Mouse (Mus musculus) cerebellum, adult (tissue): Measurements from ENCODE around the gene Slc30a5.
A peak's percentile ranks its signal among the peaks of the same experiment; 100 is the strongest.
"Not testable (repeated sequence)": the region's sequence is repeated elsewhere in the genome, so short reads cannot be mapped to it uniquely, and the experiment has no call there.

Experiments
- ATAC-seq: cut with Nextera tagmentation; 2 replicates; pipeline ENCODE4 v1.9.2; 2017; ENCODE audit warnings: mild to moderate bottlenecking, moderate library complexity, mixed read lengths; ENCODE audit not compliant: insufficient number of reproducible peaks, low FRiP score, low TSS enrichment

The Slc30a5 gene

DNA sequence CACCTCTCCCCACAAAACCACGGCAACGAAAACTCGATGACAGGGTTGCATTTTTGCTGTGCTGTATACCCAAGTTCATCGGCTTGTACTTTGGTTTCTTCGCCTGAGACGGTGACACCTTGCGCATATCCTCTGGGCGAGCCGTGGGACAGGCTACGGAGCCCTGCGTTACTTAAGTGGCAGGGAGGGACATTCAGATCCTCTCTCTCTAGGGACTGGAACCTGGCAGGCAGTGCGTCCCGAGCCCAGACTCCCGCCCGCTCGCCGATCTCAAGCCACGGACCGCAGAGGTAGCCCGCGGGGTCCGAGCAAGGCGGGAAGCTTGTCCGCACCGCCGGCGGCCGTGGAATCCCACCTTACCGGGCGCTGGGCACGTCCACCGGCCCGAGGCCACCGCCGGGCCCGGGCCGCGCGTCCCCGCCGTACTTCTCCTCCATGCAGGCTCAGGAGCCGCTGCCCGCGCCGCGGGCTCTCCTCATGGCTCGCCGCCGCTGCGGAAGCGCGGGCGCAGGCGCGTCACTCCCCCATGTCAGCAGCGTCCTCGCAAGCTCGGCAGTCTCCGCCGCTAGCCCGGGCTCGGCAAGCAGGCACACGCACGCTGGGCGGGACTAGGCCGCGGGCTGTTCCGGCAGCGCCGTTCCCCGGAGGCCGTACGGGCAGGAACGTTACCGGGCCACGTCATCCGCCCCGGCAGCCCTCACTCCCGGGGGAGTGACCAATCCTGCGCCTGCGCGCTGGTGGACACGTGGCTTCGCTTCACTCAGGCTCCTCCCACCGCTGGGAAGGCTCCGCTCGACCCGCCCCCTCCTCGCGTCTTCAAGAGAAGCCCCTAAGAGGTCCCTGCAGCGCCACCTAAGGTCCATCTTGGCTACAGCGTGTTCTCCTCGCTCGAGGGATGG is at the start of gene Slc30a5:
TSS of gene Slc30a5 (minus strand) at position 687 of the 899 bp plus-strand sequence.
- peak; percentile 97 for ATAC-seq

DNA sequence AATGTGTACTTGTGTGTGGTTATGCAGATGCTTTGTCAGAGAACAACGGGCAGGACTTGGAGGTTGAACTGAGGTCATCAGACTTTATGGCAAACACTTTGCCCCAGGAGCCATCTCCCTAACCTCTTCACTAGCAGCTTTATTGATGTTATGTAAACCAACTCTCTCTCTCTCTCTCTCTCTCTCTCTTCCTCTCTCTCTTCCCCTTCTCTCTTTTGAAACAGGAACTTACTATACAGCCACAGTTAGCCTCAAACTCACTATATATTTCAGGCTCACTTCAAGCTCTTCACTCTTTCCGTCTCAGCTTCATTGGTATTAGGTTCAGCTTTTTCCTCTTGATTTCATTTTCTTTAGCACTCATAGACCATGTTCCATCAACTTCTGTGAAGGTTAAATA is 48.7 kb upstream of the Slc30a5 start:
- ATAC-seq = no peak

DNA sequence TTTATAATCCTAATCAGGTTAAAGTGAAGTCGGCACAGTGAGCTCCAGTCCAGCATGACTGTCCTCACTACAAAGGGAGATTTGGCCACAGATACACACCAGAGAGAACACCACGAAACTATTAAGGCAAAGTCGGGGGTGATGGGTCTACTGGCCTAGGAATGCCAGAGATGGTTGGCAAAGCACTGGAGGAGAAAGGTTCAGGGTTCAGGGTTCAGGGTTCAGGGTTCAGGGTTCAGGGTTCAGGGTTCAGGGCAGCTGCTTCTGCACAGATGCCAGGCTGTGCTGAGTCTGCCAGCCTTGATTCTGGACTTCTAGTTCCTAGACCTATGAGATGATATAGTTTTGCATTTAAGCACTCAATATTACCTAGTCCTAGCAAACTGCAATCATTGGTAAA is 46.6 kb upstream of the Slc30a5 start:
- no peak for ATAC-seq

DNA sequence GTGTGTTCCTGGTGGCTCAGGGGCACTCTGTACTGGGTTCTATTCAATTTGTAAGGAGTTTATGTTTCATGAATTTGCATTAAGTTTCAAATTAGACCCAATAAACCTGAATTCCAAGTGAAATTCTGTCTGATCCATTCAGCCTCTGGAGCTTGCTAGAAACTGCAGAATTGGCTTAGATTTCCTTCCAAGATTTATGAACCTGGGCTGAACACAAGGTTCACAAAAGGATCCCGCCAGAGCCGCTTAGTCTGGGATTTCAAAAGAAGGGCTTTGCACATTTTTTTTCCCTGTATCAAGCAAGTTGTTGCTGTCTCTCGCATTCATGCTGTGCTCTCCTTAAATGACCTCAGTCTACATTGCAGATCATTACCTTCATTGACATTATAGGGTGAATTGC is 46.1 kb upstream of the Slc30a5 start:
- no peak for ATAC-seq

DNA sequence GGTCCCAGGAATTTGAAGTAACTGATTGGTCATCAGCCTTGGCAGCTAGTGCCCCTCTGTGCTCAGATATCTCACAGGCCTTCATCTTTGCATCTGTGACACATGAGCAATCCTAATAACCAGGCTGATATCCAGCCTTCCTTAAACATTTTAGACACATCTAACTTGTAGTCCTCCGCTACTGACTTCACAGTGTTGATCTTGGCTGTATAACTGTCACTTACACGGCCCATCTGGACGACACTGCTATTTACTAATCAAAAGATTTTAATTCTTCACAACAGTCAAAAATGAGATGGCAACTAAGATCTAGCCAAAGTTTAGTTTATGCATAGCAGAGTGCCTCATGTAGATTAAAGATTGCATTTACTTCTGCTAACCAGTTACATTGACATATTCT is 45.0 kb upstream of the Slc30a5 start:
- ATAC-seq = no peak

- ATAC-seq = no peak
Observed at GRCm38 (mm10) chr13:100877703-100878102, 44.5 kb upstream of the Slc30a5 start.

- ATAC-seq = no peak
Observed at GRCm38 (mm10) chr13:100875103-100875502, 41.9 kb upstream of the Slc30a5 start.

GRCm38 (mm10) chr13:100874588-100874987 is 41.4 kb upstream of the Slc30a5 start:
- ATAC-seq = no peak

GRCm38 (mm10) chr13:100873530-100873929 is 40.3 kb upstream of the Slc30a5 start:
- ATAC-seq = no peak

GRCm38 (mm10) chr13:100871445-100872171 is 38.4 kb upstream of the Slc30a5 start:
- no peak for ATAC-seq

GRCm38 (mm10) chr13:100869813-100870212 is 36.6 kb upstream of the Slc30a5 start:
- ATAC-seq = no peak

DNA sequence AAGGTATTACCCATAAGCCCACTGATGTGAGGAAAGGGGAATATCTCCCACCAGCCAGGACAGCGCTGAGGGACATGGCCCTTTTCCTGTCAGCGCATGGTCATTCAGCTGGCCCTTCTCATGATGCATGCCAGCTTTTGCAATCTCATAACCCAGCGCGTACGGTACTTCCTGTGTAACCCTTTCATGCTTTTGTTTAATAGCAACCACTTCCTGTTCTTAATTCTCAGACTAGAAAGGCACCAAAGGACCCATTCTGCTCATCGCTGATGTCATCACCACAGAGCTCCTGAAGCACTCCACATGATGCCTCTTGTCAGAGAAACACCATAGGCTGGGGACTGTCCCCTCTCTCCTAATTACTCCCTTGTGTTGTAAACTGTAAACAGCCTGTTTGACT is 33.1 kb upstream of the Slc30a5 start:
- no peak for ATAC-seq

GRCm38 (mm10) chr13:100865744-100866143 is 32.5 kb upstream of the Slc30a5 start:
- ATAC-seq = no peak

- ATAC-seq = not testable (repeated sequence)
Observed at GRCm38 (mm10) chr13:100863914-100864313, 30.7 kb upstream of the Slc30a5 start.

DNA sequence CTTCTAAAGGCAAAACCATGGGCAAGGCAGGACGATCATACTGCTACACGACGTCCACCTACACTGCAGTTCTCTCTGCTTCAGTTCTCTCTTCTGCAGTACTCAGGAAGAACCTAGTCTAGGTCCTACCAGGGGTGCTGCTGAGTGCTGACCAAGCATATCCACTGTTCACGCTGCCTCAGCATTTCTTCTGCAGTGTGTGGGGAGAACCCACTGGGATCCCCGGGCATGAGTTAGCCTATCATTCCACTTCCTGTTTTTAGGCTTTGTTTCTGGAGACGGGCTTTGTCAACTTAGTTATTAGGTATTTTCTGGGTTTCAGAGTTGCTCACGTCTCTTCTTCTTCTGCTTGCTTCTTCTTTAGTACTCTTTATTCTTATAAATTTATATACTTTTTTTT is 25.9 kb upstream of the Slc30a5 start:
- no peak for ATAC-seq

- ATAC-seq = peak; percentile 75
Observed at GRCm38 (mm10) chr13:100854174-100854573, 20.9 kb upstream of the Slc30a5 start.

GRCm38 (mm10) chr13:100853120-100853519 is 19.9 kb upstream of the Slc30a5 start:
- ATAC-seq = no peak

DNA sequence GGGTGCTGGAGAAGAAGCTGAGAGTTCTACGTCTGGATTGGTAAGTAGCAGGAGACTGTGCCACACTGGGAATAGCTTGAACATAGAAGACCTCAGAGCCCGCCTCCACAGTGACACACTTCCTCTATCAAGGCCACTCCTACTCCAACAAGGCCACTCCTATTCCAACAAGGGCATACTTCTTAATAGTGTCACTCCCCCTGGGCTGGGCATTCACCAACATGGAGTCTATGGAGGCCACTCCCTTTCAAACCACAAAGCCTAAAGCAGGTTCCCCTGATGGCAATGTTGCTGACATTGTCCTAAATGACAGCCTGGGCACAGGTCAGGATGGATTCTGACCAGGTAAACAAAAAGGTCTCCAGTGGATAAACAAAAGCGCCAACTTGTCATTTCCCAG is 15.9 kb upstream of the Slc30a5 start:
- no peak for ATAC-seq

GRCm38 (mm10) chr13:100846891-100847579 is 13.8 kb upstream of the Slc30a5 start:
- ATAC-seq = peak; percentile 75; the same call in 1 of the 2 replicates

DNA sequence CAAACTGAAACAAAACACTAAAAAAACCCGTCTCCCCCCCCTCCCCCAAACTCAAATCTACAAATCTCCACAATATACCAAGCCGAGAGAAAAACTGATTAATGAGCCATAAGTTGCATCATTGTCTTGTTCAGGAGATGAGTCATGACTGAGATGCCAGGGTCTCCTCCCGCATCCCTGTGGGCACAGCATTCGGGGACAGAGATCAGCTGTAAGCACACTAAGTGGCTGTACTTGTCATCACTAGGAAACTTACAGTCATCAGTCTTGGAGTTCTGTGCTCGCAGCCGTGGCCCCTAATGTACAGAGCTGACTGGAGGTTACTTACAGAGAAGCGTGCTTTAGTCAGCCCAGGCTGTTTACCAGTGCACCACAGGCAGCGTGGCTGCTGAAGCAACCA is 13.0 kb upstream of the Slc30a5 start:
- ATAC-seq = no peak

DNA sequence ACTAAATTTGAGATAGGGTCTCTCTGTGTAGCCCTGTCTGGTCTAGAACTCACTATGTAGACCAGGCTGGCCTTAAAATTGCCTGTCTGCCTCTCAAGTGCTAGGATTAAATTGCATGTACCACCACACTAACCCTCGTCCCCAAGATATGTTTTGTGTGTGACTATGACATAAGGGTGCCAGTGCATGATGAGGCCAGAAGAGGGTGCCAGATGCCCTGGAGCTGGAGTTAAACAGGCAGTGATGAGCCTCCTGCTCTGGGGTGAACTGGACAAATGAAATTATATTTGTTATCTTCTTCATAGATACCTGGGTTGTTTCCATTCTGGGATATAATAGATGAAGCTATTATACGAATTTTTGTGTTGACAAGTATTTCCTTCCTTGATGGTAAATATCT is 10.7 kb upstream of the Slc30a5 start:
- ATAC-seq = no peak
